Mouse (Mus musculus) cerebellum, adult (tissue): ENCODE measurements at regions not wholly inside any gene's neighbourhood (a gene's known extent, or its start where the extent isn't known, plus 50 kb on each side); places are given as distances from the start of the nearest gene placed in this dataset.

Experiments used
- ATAC-seq: cut with Nextera tagmentation; 2 replicates; pipeline ENCODE4 v1.9.2; 2017; ENCODE audit warnings: mild to moderate bottlenecking, moderate library complexity, mixed read lengths; ENCODE audit not compliant: insufficient number of reproducible peaks, low FRiP score, low TSS enrichment

GRCm38 (mm10) chr1:89366891-89367290 is 87.7 kb upstream of the Agap1 start:
- ATAC-seq = no peak

- no peak for ATAC-seq
These were observed 80.8 kb upstream of the Agap1 start for GRCm38 (mm10) chr1:89373806-89374205.

GRCm38 (mm10) chr1:89374271-89374670 is 80.3 kb upstream of the Agap1 start:
- ATAC-seq = no peak

GRCm38 (mm10) chr1:89382021-89382420 is 72.6 kb upstream of the Agap1 start:
- ATAC-seq = peak; percentile 69

GRCm38 (mm10) chr1:89385111-89385510 is 69.5 kb upstream of the Agap1 start:
- no peak for ATAC-seq

- no peak for ATAC-seq
These were observed 61.9 kb upstream of the Agap1 start for GRCm38 (mm10) chr1:89392711-89393110.

GRCm38 (mm10) chr1:89394471-89394870 is 60.1 kb upstream of the Agap1 start:
- ATAC-seq = no peak

- no peak; the same call in 1 of the 2 replicates for ATAC-seq
These were observed 53.8 kb upstream of the Agap1 start for GRCm38 (mm10) chr1:89400734-89401202.

GRCm38 (mm10) chr1:89402513-89403210 is 51.9 kb upstream of the Agap1 start:
- ATAC-seq = no peak

GRCm38 (mm10) chr1:89403551-89404050 is 51.0 kb upstream of the Agap1 start:
- ATAC-seq = no peak
